8 mouse cellular contexts compared by ENCODE assay signal in the genomic region with DNA sequence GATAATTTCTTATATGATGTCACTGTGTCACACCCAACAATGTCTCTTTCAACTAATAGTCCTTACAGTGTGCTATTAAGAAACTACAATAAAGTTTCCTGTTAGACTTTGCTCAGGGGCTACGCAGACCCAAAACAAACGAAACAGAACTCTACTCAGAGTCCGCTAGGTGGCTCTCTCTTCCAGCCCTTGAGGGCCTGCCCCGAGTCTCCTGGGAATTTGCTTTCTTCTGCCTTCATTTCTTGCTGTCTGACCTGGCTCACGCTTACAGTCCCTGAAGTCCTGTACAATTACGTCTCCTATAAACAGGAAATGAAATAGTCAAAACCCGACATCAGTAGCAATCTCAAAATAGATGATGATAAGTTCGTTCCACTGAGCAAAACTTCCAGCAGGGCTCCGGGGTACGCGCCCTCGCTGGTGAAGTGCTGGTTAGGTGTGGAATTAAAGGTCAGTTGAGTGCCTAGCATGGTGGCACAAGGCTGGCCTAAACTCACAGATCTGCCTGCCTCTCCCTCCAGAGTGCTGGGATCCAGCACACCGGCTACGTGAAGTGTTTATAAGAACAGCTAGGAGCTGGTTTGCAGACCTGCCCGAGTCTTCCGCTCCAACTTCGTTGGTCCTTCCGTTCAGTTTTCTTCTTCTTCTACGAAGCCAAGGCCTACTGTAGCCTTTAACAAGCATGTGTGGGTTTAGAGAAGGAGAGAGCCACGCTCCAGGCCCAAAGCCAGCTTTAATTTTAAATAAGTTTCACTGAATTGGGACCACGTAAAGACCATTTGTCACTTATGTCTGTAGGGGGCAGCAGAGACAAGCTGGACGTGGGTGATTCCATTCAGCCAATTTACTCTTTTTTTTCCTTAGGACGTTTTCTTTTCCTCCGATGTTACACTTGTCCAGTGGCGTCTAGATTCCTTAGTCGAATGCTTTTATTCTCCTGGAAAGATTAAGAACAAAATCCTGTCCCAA. TPM values are rescaled to one million over a fixed set of nuclear protein-coding genes. Genes with fewer than 3 reads are reported as not detected.
A peak's percentile ranks its signal among the peaks of the same experiment; 100 is the strongest.
DNase-seq lines count a peak whose midpoint lies in the region; ATAC-seq and TF ChIP-seq lines count a peak whose summit lies in the region.

No protein-coding gene starts in this region.

- peak overlapping the region; percentile 20 to 38; a peak in 3 of 4 replicates for H3K4me3 ChIP-seq in ES-E14 (ENCODE audit: insufficient read depth in 1 of 2, low read depth in 1 of 2, low read length in 2 of 2, poor library complexity in 1 of 2, severe bottlenecking in 1 of 2)
- H3K4me3 ChIP-seq in heart, embryonic 15.5 days, result peak overlapping the region; percentile 34
- no peak overlapping the region for H3K4me3 ChIP-seq in kidney, postnatal 0 days (replicated peaks; ENCODE audit: low read depth, low read length)
- peak overlapping the region; percentile 12 for H3K4me3 ChIP-seq in liver, embryonic 15.5 days (replicated peaks)
- H3K4me3 ChIP-seq in neural tube, embryonic 11.5 days (ENCODE audit: low read depth, low read length), result no peak overlapping the region

- 17% methylated on average over 26 of the region's 26 CpGs for WGBS in heart, embryonic 15.5 days
- WGBS in kidney, postnatal 0 days, result 22% methylated on average over 26 of the region's 26 CpGs
- WGBS in liver, embryonic 15.5 days (ENCODE audit: insufficient replicate concordance), result 23% methylated on average over 26 of the region's 26 CpGs
- WGBS in neural tube, embryonic 11.5 days, result 36% methylated on average over 26 of the region's 26 CpGs

- peak overlapping the region; percentile 65 for H3K4me2 ChIP-seq in heart, embryonic 15.5 days
- peak overlapping the region; percentile 48 for H3K4me2 ChIP-seq in kidney, postnatal 0 days (ENCODE audit: low read length)
- H3K4me2 ChIP-seq in liver, embryonic 15.5 days, result peak overlapping the region; percentile 55
- H3K4me2 ChIP-seq in neural tube, embryonic 11.5 days (ENCODE audit: low read depth), result peak overlapping the region; percentile 20

- H3K36me3 ChIP-seq in ES-E14 (ENCODE audit: control insufficient read depth, insufficient read depth, low read length, poor library complexity, severe bottlenecking), result no peaks in the 10 kb centered on the region
- no peaks in the 10 kb centered on the region for H3K36me3 ChIP-seq in heart, embryonic 15.5 days
- no peaks in the 10 kb centered on the region for H3K36me3 ChIP-seq in kidney, postnatal 0 days (ENCODE audit: insufficient read depth, low read length)
- no peaks in the 10 kb centered on the region for H3K36me3 ChIP-seq in liver, embryonic 15.5 days (replicated peaks)
- no peaks in the 10 kb centered on the region for H3K36me3 ChIP-seq in neural tube, embryonic 11.5 days (ENCODE audit: control insufficient read depth, insufficient read depth, low read length)

- ATAC-seq in erythroblast, adult 5-6 weeks (replicated peaks; ENCODE audit: low FRiP score, poor library complexity, severe bottlenecking), result peak; percentile 78
- 0 out of 2 replicates have a peak, but pooled peaks have one; percentile 41 for ATAC-seq in heart, embryonic 15.5 days (replicated peaks; ENCODE audit: insufficient number of reproducible peaks, insufficient read depth, low FRiP score, low read depth)
- peak; percentile 75 for ATAC-seq in kidney, postnatal 0 days (replicated peaks; ENCODE audit: low FRiP score, low read depth)
- no peak for ATAC-seq in liver, embryonic 15.5 days (ENCODE audit: insufficient read depth)
- no peak for ATAC-seq in neural tube, embryonic 11.5 days (ENCODE audit: insufficient read depth, low FRiP score, low TSS enrichment)

- H3K4me1 ChIP-seq in ES-E14 (ENCODE audit: control insufficient read depth in 2 of 2, insufficient read depth in 2 of 2, low read length in 2 of 2, poor library complexity in 1 of 2), result no peaks in the 10 kb centered on the region
- peaks cover 4% of the 10 kb centered on the region; the same call in 1 of the 2 replicates for H3K4me1 ChIP-seq in heart, embryonic 15.5 days (replicated peaks)
- H3K4me1 ChIP-seq in kidney, postnatal 0 days (replicated peaks; ENCODE audit: insufficient read depth, low read length), result 0 out of 2 replicates have a peak, but pooled peaks cover 5% of the 10 kb centered on the region
- H3K4me1 ChIP-seq in liver, embryonic 15.5 days (replicated peaks), result peaks cover 3% of the 10 kb centered on the region; the same call in 1 of the 2 replicates
- H3K4me1 ChIP-seq in neural tube, embryonic 11.5 days (ENCODE audit: control insufficient read depth, insufficient read depth, low read length), result no peaks in the 10 kb centered on the region

- in situ Hi-C loops in ES-E14 (cut with MboI; ENCODE audit: low sequenced_read_pairs in 2 of 2, unreplicated experiment in 2 of 2), result loop anchor here in 1 of 2 experiments (10.0 kb wide), 1 partner anchor 201 kb away; a partner anchor contains a TSS

- no peaks in the 10 kb centered on the region for H3K27me3 ChIP-seq in heart, embryonic 15.5 days
- H3K27me3 ChIP-seq in kidney, postnatal 0 days (ENCODE audit: insufficient read depth, low read length), result no peaks in the 10 kb centered on the region
- H3K27me3 ChIP-seq in liver, embryonic 15.5 days, result peaks cover 7% of the 10 kb centered on the region; the same call in 1 of the 2 replicates
- H3K27me3 ChIP-seq in neural tube, embryonic 11.5 days (ENCODE audit: control insufficient read depth, insufficient read depth, low read length), result no peaks in the 10 kb centered on the region

- peak; percentile 55 for DNase-seq in ES-E14 (ENCODE audit: low read depth, low spot score)
- DNase-seq in brain, adult 2 months (ENCODE audit: low read depth, low spot score), result peak; percentile 82
- peak; percentile 96 for DNase-seq in kidney, postnatal 0 days (ENCODE audit: low spot score)
- DNase-seq in neural tube, embryonic 11.5 days (ENCODE audit: low spot score), result peak; percentile 73
- peak; percentile 56 for DNase-seq in thymus, postnatal 25 days

- TF ChIP-seq CTCF in kidney, postnatal 0 days (IDR thresholded peaks at IDR 0.05; ENCODE audit: low read depth), result peak; percentile 88

- no peaks in the 10 kb centered on the region for H3K9me3 ChIP-seq in ES-E14 (ENCODE audit: control insufficient read depth, insufficient read depth, low read depth, low read length)
- 0 out of 2 replicates have a peak, but pooled peaks cover under 1% of the 10 kb centered on the region for H3K9me3 ChIP-seq in heart, embryonic 15.5 days (replicated peaks)
- no peaks in the 10 kb centered on the region for H3K9me3 ChIP-seq in kidney, postnatal 0 days (replicated peaks; ENCODE audit: low read length)
- no peaks in the 10 kb centered on the region for H3K9me3 ChIP-seq in liver, embryonic 15.5 days (replicated peaks)
- H3K9me3 ChIP-seq in neural tube, embryonic 11.5 days (ENCODE audit: control insufficient read depth, low read length), result no peaks in the 10 kb centered on the region

- H3K27ac ChIP-seq in ES-E14 (ENCODE audit: insufficient read depth, low read depth, low read length, poor library complexity, severe bottlenecking), result no peak overlapping the region
- no peak overlapping the region for H3K27ac ChIP-seq in heart, embryonic 15.5 days
- H3K27ac ChIP-seq in kidney, postnatal 0 days, result peak overlapping the region; percentile 54; the same call in 1 of the 2 replicates
- no peak overlapping the region for H3K27ac ChIP-seq in liver, embryonic 15.5 days (replicated peaks)
- no peak overlapping the region for H3K27ac ChIP-seq in neural tube, embryonic 11.5 days (ENCODE audit: low read depth, low read length)

- H3K9ac ChIP-seq in ES-E14 (ENCODE audit: insufficient read depth, low read depth, low read length, poor library complexity, severe bottlenecking), result no peak overlapping the region; the same call in 1 of the 2 replicates
- peak overlapping the region; percentile 42 for H3K9ac ChIP-seq in heart, embryonic 15.5 days
- H3K9ac ChIP-seq in kidney, postnatal 0 days (ENCODE audit: low read depth, low read length), result peak overlapping the region; percentile 6; the same call in 1 of the 2 replicates
- no peak overlapping the region for H3K9ac ChIP-seq in liver, embryonic 15.5 days
- peak overlapping the region; percentile 20; the same call in 1 of the 2 replicates for H3K9ac ChIP-seq in neural tube, embryonic 11.5 days (ENCODE audit: low read length)

TF ChIP-seq in ES-E14, 5 proteins besides CTCF, POLR2A, EP300 and RAD21:
- TF ChIP-seq CHD2 (IDR thresholded peaks at IDR 0.05; ENCODE audit: low read depth, low read length) (no peak), ZNF384 (IDR thresholded peaks at IDR 0.05; ENCODE audit: low read depth, low read length) (peak; percentile 98), HCFC1 (IDR thresholded peaks at IDR 0.05; ENCODE audit: borderline replicate concordance, insufficient read depth, low read length) (no peak), MAFK (IDR thresholded peaks at IDR 0.05; ENCODE audit: insufficient read depth, low read depth, low read length) (no peak), ZC3H11A (IDR thresholded peaks at IDR 0.05; ENCODE audit: borderline replicate concordance, low read depth, low read length) (peak; percentile 34; the same call in 1 of the 2 replicates)

RNA-seq across cellular contexts. Expression of a gene that starts 17.7 kb away (rescaled TPM):
- total RNA-seq in ES-E14 (2012; rRNA removed), result not detected in 2 replicates
- total RNA-seq in erythroblast, adult 5-6 weeks (2015; ENCODE audit: low replicate concordance), result not detected in 2 replicates
- total RNA-seq in erythroblast, adult 5-6 weeks (2017; ENCODE audit: low replicate concordance), result not detected in 2 replicates
- not detected in 2 replicates for polyA plus RNA-seq in heart, embryonic 15.5 days (2015; fragmentation: Nextera tagmentation; extraction: Ambion mirVana)
- polyA plus RNA-seq in kidney, postnatal 0 days (2015; fragmentation: Nextera tagmentation; extraction: Ambion mirVana), result 1.5 and 2.2 TPM in 2 replicates
- not detected in 2 replicates for polyA plus RNA-seq in liver, embryonic 15.5 days (2015; fragmentation: Nextera tagmentation; extraction: Ambion mirVana)
- polyA plus RNA-seq in neural tube, embryonic 11.5 days (2014; fragmentation: Nextera tagmentation; extraction: Ambion mirVana), result not detected in 2 replicates

RNA-seq across cellular contexts. Expression of a gene that starts 50.7 kb away (rescaled TPM):
- total RNA-seq in ES-E14 (2012; rRNA removed), result 34.9 and 52.7 TPM in 2 replicates
- 53.1 and 53.8 TPM in 2 replicates for total RNA-seq in erythroblast, adult 5-6 weeks (2015; ENCODE audit: low replicate concordance)
- total RNA-seq in erythroblast, adult 5-6 weeks (2017; ENCODE audit: low replicate concordance), result 109 and 114 TPM in 2 replicates
- polyA plus RNA-seq in heart, embryonic 15.5 days (2015; fragmentation: Nextera tagmentation; extraction: Ambion mirVana), result 10.7 and 10.9 TPM in 2 replicates
- 13.8 and 14.9 TPM in 2 replicates for polyA plus RNA-seq in kidney, postnatal 0 days (2015; fragmentation: Nextera tagmentation; extraction: Ambion mirVana)
- 6.1 and 6.6 TPM in 2 replicates for polyA plus RNA-seq in liver, embryonic 15.5 days (2015; fragmentation: Nextera tagmentation; extraction: Ambion mirVana)
- polyA plus RNA-seq in neural tube, embryonic 11.5 days (2014; fragmentation: Nextera tagmentation; extraction: Ambion mirVana), result 11.6 and 11.9 TPM in 2 replicates

Comparison
In these comparisons a context has a peak if more than half of its experiments do, and no peak if none do; other contexts are left out.
1. H3K4me3 ChIP-seq: peak in ES-E14 (2 of 2), heart, embryonic 15.5 days (single experiment) and liver, embryonic 15.5 days (single experiment); none in kidney, postnatal 0 days (single experiment) and neural tube, embryonic 11.5 days (single experiment).
2. H3K9ac ChIP-seq: peak in heart, embryonic 15.5 days (single experiment), kidney, postnatal 0 days (single experiment) and neural tube, embryonic 11.5 days (single experiment); none in ES-E14 (single experiment) and liver, embryonic 15.5 days (single experiment).
3. ATAC-seq: peak in erythroblast, adult 5-6 weeks (single experiment), heart, embryonic 15.5 days (single experiment) and kidney, postnatal 0 days (single experiment); none in liver, embryonic 15.5 days (single experiment) and neural tube, embryonic 11.5 days (single experiment).
4. Peak in every context shown above with its lines, with median percentiles within 50 percentile points of each other: DNase-seq and H3K4me2 ChIP-seq.